Mouse (Mus musculus) MEL-GATA-1-ER (cell line): ENCODE measurements around the gene Epb41l4b.
A peak's percentile ranks its signal among the peaks of the same experiment; 100 is the strongest.

Source experiments
- DNase-seq: peaks from one replicate; pipeline ENCODE4 v3.0.0-alpha.2; 2012; ENCODE audit warnings: low read depth; ENCODE audit errors: extremely low read depth

Epb41l4b gene

GRCm38 (mm10) chr4:57066936-57067335 is 76.3 kb downstream of the Epb41l4b start:
- DNase-seq: no peak

DNA sequence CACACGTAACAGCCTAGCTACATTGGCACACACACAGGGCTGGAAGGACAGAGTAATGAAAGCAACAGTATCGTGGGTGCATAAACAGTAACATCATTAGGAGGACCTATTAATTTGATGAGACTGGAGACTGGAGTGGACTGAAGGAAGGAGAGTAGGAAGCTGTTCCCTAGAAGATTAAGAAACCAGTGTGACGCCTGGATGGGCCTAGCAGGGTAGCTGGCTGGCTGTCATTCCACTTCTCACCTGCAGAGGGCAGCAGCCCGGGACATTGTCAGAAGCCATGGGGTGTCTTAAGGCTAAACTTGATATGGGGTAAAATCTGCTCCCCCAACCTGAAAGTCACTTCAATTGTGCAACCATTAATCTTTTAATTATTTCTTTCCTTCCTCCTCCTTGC is 78.0 kb downstream of the Epb41l4b start:
- DNase-seq: peak; percentile 26

- DNase-seq: no peak
Observed at GRCm38 (mm10) chr4:57064830-57065229, 78.4 kb downstream of the Epb41l4b start.

DNA sequence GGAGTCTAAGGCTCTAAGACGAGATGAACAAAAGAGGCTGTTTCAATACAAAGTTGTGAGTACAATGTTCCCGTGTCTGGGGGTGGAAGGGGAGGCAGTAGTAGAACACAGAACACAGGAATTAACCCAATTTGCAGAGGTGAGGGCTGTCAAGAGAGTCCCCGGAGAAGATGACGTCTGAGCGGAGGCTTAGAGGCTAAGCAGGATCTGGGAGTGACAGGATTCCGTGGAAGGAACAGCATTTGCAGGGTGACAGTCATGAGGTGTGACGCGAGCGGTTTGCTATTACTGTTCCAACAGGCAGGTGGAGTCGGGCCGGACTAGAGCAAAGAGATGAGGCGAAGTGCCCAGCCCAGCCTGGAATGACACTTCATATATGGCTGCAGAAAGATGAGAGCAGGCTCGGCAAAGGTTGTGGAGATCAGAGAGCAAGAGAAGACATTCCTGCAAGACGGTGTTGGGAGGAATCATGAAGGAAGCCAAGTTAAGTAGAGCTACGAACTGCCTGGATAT is 82.9 kb downstream of the Epb41l4b start:
- DNase-seq: no peak

DNA sequence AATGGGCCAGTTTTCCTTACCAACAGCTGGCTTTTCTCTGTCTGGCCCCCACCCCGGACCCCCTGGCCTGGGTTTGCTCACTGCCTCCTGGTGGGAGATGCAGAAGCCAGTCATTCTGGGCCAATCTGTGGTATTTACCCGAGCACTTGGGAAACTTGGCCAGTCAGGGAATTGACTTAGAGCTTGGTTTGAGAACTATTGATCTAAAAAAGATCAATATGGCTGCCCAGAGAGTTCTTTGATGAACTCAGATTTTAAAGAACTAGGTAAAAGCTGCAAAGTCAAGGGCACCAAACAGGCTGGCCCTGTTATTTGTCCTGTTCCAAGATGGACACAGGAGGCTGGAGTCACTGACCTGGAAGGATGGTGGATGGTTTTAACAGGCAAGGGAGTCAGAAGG is 84.6 kb downstream of the Epb41l4b start:
- DNase-seq: no peak

- peak; percentile 61 for DNase-seq
Observed at GRCm38 (mm10) chr4:57057637-57058036, 85.6 kb downstream of the Epb41l4b start.

- DNase-seq: peak; percentile 47
Observed at GRCm38 (mm10) chr4:57055635-57056034, 87.6 kb downstream of the Epb41l4b start.

- no peak for DNase-seq
Observed at GRCm38 (mm10) chr4:57049281-57049921, 93.8 kb downstream of the Epb41l4b start.

DNA sequence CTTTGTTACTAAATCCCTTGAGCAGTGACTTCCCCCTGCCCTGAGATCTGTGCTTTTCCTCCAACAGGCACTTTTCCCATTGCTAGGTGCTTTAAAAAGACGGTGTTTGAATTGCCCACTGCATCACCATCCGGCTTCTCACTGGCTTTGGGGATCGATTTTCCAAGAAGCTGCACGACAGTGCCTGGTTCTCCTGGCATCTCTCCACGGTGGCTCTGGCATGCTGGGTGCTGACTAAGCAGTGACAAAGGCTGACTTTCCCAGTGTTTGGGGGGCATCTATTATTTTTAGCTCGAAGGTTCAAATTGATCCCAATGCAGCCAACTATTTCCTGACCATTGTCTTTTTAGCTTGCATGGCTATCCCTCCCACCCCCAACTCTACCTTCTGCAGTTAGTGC is 94.7 kb downstream of the Epb41l4b start:
- no peak for DNase-seq

DNA sequence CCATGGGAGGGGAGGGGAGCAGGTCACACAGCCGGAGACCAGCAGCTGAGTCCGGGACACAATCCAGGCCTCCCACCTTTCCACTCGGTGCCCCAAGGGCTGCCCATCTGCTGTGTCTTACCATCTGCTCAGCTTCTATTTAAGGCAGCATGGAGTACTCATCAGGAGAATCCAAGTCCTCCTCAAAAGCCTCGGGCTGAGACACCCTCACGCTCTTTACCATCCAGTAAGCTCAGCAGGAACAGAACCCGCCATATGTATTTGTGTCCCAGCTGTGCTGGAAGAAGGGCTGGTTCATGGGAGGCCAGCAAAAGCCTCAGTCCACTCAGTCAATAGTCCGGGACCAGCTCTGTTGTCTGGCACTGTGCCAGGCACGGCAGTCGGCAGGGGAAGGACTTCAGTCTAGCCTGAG is 97.1 kb downstream of the Epb41l4b start:
- no peak for DNase-seq

- no peak for DNase-seq
Observed at GRCm38 (mm10) chr4:57043621-57044020, 99.6 kb downstream of the Epb41l4b start.

DNA sequence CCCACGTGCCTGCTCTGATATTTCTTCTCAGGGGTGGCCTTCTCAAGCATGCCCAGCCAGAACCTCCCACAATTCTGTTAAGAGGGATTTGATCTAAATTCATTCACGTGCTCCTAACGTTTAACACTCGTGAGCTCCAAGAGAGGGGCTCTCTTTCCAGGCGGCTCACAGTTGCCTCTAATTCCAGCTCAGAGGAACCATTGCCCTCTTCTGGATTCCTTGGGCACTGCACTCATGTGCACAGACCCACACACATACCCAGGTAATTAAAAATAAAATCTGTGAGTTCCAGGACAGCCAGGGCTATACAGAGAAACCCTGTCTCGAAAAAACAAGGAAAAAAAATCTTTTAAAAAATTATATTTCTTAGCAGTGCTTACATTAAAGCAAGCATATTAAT is 101.6 kb downstream of the Epb41l4b start:
- no peak for DNase-seq

DNA sequence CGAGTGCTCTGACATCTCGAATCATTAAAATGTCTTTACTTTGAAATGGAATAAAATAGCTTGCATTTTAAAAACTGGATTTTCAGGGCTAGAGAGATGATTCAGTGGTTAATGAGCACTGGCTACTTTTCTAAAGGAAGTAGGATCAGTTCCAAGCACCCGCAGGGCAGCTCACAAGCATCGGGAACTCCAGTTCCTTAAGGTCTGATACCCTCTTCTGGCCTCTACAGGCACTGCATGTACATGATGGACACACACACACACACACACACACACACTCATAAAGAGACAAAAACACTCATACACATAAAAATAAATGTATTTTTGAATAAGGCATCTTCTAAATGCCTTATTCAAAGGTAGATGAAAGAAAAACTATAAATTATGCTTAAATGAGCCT is 102.0 kb downstream of the Epb41l4b start:
- DNase-seq: no peak

GRCm38 (mm10) chr4:57040481-57040880 is 102.8 kb downstream of the Epb41l4b start:
- no peak for DNase-seq

DNA sequence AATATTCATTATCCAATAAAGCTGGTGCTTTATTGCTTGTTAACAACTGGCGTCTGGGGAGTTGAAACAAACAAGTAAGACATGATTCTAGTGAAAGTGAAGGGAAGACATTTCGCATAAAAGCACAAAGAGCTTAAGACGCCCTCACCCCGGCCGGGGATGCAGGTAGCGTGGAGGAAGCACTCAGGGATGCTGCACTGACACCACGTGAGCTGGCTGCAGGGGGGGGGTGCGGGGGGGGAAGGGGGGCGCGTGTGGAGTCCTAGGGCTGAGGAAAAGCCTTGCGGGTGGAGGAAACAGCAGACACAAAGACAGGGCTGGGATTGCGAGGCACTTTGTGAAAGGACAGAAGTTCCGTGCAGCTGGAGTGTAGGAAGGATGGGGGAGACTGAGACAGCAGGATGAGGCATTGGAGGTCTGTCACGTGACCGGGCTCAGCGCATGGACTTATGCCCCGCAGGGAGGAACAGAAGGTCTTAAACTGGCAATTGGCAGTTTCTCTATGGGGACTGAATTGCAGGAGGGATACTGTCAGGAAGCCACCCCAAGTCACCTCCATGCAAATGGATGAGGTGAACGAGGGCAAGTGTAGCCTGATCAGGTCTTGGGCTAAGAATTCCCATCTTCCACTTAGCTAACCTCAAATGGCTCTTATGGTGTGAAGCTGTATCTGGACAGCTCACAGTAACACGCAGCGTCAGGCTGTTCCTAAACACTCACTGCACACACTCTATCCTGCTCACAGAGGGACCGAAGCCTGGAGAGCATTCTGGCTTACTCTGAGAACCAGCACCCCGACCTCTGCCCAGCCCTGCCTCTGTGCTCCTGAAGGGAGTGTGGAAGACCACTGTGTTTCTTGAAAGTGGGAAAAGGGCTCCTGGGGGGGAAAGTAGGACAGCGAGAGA is 103.9 kb downstream of the Epb41l4b start:
- no peak for DNase-seq

DNA sequence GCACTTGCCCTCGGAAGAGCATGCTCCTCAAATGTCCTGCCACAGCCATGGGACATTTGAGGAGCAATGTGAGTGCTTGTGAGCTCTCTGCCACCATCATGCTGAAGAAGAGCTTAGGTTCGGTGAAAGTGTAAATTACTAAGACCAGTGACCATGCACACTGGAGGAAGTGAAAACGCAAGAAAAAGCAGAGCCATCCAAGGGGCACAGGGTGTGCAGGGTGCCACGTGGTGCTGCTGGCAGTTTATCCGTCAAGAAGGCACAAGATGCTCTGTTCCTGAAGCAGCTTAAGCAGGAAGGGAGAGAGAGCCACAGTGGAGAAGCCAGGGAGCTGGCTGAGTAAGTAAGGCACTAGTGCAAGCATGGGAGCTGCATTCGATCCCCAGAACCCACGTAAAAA is 105.7 kb downstream of the Epb41l4b start:
- DNase-seq: no peak

- no peak for DNase-seq
Observed at GRCm38 (mm10) chr4:57034169-57034568, 109.1 kb downstream of the Epb41l4b start.

DNA sequence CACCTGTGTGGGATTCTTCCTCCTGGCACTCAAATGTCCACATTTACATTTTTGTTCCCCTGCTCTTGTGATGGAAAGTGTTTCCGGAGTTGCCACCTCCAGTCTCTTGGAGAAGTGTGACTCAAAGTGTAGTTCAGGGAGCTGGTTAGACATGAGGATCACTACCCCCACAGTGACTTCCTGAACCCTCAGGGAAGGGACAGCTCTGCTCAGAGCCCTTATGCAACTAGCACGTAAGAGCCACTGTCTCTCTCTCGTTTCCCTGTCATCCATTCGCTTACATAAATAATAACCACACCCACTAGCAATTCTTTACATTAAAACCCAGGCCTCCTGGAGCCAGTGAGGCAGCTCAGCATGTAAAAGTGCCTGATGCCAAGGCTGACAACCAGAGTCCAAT is 111.8 kb downstream of the Epb41l4b start:
- no peak for DNase-seq

DNA sequence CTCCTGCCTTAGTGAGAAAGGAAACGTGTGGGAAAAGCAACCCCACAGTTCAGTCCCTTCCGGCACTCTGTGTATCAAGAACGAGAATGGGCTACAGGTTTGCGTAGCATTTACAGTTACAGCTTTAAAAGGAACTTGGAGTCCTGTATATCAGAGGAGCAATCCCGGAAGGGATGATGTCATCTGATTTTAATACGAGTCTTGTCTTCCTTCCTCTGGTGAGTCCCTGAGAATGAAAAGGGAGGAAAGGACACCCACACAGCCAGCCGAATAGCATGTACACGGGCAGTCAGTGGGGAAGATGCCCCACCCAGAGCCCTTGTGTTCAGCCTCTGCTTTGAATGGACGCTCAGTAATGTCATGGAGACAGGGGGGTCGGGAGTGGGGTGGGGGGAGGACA is 115.3 kb downstream of the Epb41l4b start:
- DNase-seq: no peak

- DNase-seq: no peak
Observed at GRCm38 (mm10) chr4:57023527-57023926, 119.7 kb downstream of the Epb41l4b start.

DNA sequence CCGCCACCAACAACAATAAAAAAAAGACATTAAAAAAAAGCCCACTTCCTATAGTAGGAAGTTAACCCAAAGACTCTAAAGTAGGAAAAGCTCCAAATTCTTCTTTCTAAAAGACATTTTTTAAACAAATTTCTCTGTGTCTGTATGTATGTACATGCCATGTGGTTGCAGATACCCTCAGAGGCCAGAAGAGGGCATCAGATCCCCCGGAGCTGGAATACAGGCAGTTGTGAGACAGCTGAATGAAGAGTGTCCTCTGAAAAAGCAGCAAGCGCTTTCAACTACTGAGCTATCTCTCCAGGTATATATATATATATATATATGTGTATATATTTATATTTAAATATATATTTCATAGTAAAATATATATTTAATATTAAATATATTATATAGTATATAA is 121.9 kb downstream of the Epb41l4b start:
- no peak for DNase-seq

GRCm38 (mm10) chr4:57017229-57017628 is 126.0 kb downstream of the Epb41l4b start:
- no peak for DNase-seq
